Mouse (Mus musculus) megakaryocyte-erythroid progenitor cell, adult 5 weeks (primary cell): Measurements from ENCODE around the gene Sept3. TPM values are rescaled to one million over a fixed set of nuclear protein-coding genes. Genes with fewer than 3 reads are reported as not detected.

Experiments
- polyA plus RNA-seq: library from polyadenylated mRNA; stranded (reverse); fragments of >175 nt; gene quantifications from 2 replicates; pipeline ENCODE4 v1.2.3, GENCODE M21; 2012

The Sept3 gene
- polyA plus RNA-seq: 0.25 and 0.28 TPM in 2 replicates

GRCm38 (mm10) chr15:82274593-82274926 is at the start of gene Sept3:
Sept3 (plus strand) TSS chr15:82274893.

GRCm38 (mm10) chr15:82244115-82244804 is 30.4 kb upstream of the Sept3 start, which contains the start of gene Cenpm:
Cenpm (minus strand) TSS chr15:82244748.

GRCm38 (mm10) chr15:82252097-82252496 is 22.6 kb upstream of the Sept3 start, which contains the start of gene 1500009C09Rik:
1500009C09Rik (plus strand) TSS chr15:82252397.

GRCm38 (mm10) chr15:82298764-82299561 is 24.3 kb downstream of the Sept3 start, which contains the start of gene Wbp2nl:
Wbp2nl (plus strand) TSS chr15:82298954.

GRCm38 (mm10) chr15:82338593-82339112 is 64.0 kb downstream of the Sept3 start, which contains the start of the genes Naga, Pheta2 and Smdt1:
Naga (minus strand) TSS chr15:82338925.
Pheta2 (plus strand) TSS chr15:82338942.
Smdt1 (plus strand) TSS chr15:82338959.

Other genes with a start within 250 kb of the Sept3 start
- 53.7 and 65.5 TPM in 2 replicates for gene Desi1, start 241.0 kb upstream of the Sept3 start, polyA plus RNA-seq
- gene Snu13, start 227.3 kb upstream of the Sept3 start, polyA plus RNA-seq: 161 and 168 TPM in 2 replicates
- not detected in 2 replicates for gene 4930407I10Rik, start 215.7 kb upstream of the Sept3 start, polyA plus RNA-seq
- gene Mei1, start 204.9 kb upstream of the Sept3 start, polyA plus RNA-seq: not detected in 2 replicates
- 13.8 and 14.7 TPM in 2 replicates for gene Ccdc134, start 147.0 kb upstream of the Sept3 start, polyA plus RNA-seq
- 297 and 300 TPM in 2 replicates for gene Srebf2, start 127.7 kb upstream of the Sept3 start, polyA plus RNA-seq
- 4.9 and 16.3 TPM in 2 replicates for gene Shisa8, start 62.1 kb upstream of the Sept3 start, polyA plus RNA-seq
- 10.6 and 13.7 TPM in 2 replicates for gene Tnfrsf13c, start 50.5 kb upstream of the Sept3 start, polyA plus RNA-seq
- 93.2 and 113 TPM in 2 replicates for gene Cenpm, start 30.1 kb upstream of the Sept3 start, polyA plus RNA-seq
- not detected in 2 replicates for gene 1500009C09Rik, start 22.5 kb upstream of the Sept3 start, polyA plus RNA-seq
- gene Wbp2nl, start 24.1 kb downstream of the Sept3 start, polyA plus RNA-seq: 0.07 TPM in 1 of 2 replicates, not detected in the other
- 216 and 233 TPM in 2 replicates for gene Naga, start 64.0 kb downstream of the Sept3 start, polyA plus RNA-seq
- 2.9 and 3.3 TPM in 2 replicates for gene Pheta2, start 64.0 kb downstream of the Sept3 start, polyA plus RNA-seq
- 126 and 146 TPM in 2 replicates for gene Smdt1, start 64.1 kb downstream of the Sept3 start, polyA plus RNA-seq
- gene Ndufa6, start 79.4 kb downstream of the Sept3 start, polyA plus RNA-seq: 334 and 349 TPM in 2 replicates
- 0.16 and 0.25 TPM in 2 replicates for gene Cyp2d22, start 105.4 kb downstream of the Sept3 start, polyA plus RNA-seq
- gene Cyp2d11, start 119.1 kb downstream of the Sept3 start, polyA plus RNA-seq: not detected in 2 replicates
- gene Cyp2d10, start 132.3 kb downstream of the Sept3 start, polyA plus RNA-seq: not detected in 2 replicates
- not detected in 2 replicates for gene Cyp2d9, start 158.5 kb downstream of the Sept3 start, polyA plus RNA-seq